Mouse (Mus musculus) olfactory bulb, adult 2 months (tissue): ENCODE data around the gene Pip5k1b.

Source experiments
- CTCF ChIP-seq: fragments of 200-500 bp; IDR thresholded peaks from 2 replicates; pipeline ENCODE4 v1.5.1; 2012; ENCODE audit warnings: low read depth, mild to moderate bottlenecking, low read length, moderate library complexity; ENCODE audit not compliant: insufficient read depth
- POLR2A ChIP-seq: fragments of 200-500 bp; IDR thresholded peaks from 2 replicates; pipeline ENCODE4 v1.6.1; 2012; ENCODE audit warnings: mild to moderate bottlenecking, low read depth, low read length, moderate library complexity; ENCODE audit not compliant: insufficient read depth

DNA sequence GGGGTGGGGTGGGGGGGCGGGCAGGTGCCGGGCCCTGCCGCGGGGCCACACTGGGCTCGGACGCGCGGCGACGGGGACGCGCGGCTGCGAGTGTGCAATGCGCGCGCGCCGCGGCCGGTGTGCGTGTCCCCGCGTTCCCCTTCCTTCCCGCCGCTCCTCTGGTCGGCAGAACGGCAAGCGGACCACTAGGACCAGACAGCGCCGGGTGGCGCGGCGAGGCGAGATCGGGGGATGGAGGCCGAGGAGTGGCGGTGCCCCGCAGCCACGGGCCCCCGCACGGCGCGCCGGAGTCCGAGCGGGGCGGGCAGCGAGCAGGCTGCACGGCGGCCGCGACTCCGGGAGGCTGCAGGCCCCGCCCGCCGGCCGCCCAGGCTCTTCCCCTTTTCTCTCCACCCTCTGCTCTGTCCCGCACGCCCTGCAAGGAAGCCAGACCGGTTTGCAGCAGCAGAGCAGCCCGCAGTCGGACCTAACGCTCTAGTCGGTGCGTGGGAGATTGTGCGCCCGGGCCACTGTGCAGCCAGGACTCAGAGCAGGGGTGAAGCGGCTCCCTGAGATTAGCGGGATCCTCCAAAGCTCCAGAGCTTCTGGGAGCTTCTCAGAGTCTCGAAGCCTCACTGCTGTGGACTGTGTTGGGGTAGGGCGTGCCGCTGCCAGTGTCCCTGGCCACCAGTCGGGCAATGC, 372 bp upstream of the Pip5k1b start:
- TF ChIP-seq CTCF (no peak), POLR2A (no peak)
